Mouse (Mus musculus) hindbrain, embryonic 11.5 days (tissue): ENCODE results near the gene Car14. TPM values are rescaled to one million over a fixed set of nuclear protein-coding genes. Genes with fewer than 3 reads are reported as not detected.

Experiments
- ATAC-seq: fragments of 200-750 bp; cut with Nextera tagmentation; 2 replicates; pipeline ENCODE4 v1.8.0; 2017; ENCODE audit warnings: mild to moderate bottlenecking, moderate TSS enrichment, moderate library complexity; ENCODE audit not compliant: low FRiP score
- DNase-seq: peaks from one replicate; pipeline ENCODE4 v3.0.0-alpha.2; 2015; ENCODE audit warnings: low spot score
- H3K27ac ChIP-seq: fragments of 300-500 bp; sonication (generic); 2 replicates; pipeline ENCODE4 v1.5.1; 2014; ENCODE audit warnings: mild to moderate bottlenecking, low read depth, low read length
- H3K27me3 ChIP-seq: fragments of 300-500 bp; sonication (generic); 2 replicates; pipeline ENCODE4 v1.6.1; 2014; ENCODE audit warnings: mild to moderate bottlenecking, low read length, moderate library complexity, mixed read lengths; ENCODE audit not compliant: control insufficient read depth, insufficient read depth
- H3K36me3 ChIP-seq: fragments of 300-500 bp; sonication (generic); 2 replicates; pipeline ENCODE4 v1.6.1; 2014; ENCODE audit warnings: mild to moderate bottlenecking, low read length, moderate library complexity, mixed read lengths; ENCODE audit not compliant: control insufficient read depth, insufficient read depth
- H3K4me1 ChIP-seq: fragments of 300-500 bp; sonication (generic); replicated peaks from 2 replicates; pipeline ENCODE4 v1.6.1; 2014; ENCODE audit warnings: low read length, mixed read lengths; ENCODE audit not compliant: control insufficient read depth, insufficient read depth
- H3K4me2 ChIP-seq: fragments of 300-500 bp; sonication (generic); replicated peaks from 2 replicates; pipeline ENCODE4 v1.6.1; 2014; ENCODE audit warnings: mild to moderate bottlenecking, low read depth, low read length
- H3K4me3 ChIP-seq: fragments of 300-500 bp; sonication (generic); 2 replicates; pipeline ENCODE4 v1.5.1; 2014; ENCODE audit warnings: low read depth, low read length
- H3K9ac ChIP-seq: fragments of 300-500 bp; sonication (generic); 2 replicates; pipeline ENCODE4 v1.6.1; 2014; ENCODE audit warnings: low read depth, low read length
- H3K9me3 ChIP-seq: fragments of 300-500 bp; sonication (generic); 2 replicates; pipeline ENCODE4 v1.6.1; 2016; ENCODE audit warnings: low read length; ENCODE audit not compliant: control insufficient read depth
- WGBS: fragments of 180-500 bp; shearing (Covaris S2); extraction: QIAGEN DNeasy Blood & Tissue Kit; methylation state at CpG from one replicate; pipeline ENCODE4 v1.1.7; 2014; 5-methylcytosine and 5-hydroxymethylcytosine counted together
- polyA plus RNA-seq: library from polyadenylated mRNA; unstranded; fragments of >200 nt; fragmentation: Nextera tagmentation; extraction: Ambion mirVana; gene quantifications from 2 replicates; pipeline ENCODE4 v1.2.1, GENCODE M21; 2014

The Car14 gene
- polyA plus RNA-seq, 1 experiment from 2014 or later = 27.8 TPM

- no peaks in the 10 kb centered on the region for H3K27me3 ChIP-seq
- no peak overlapping the region for H3K9ac ChIP-seq
- DNase-seq (no peak), ATAC-seq (0 out of 2 replicates have a peak, but pooled peaks have one; percentile 12)
- no peak overlapping the region for H3K4me2 ChIP-seq
- H3K36me3 ChIP-seq = peaks cover 25% of the 10 kb centered on the region
- H3K4me1 ChIP-seq = no peaks in the 10 kb centered on the region
- WGBS = 91% methylated on average over 6 of the region's 6 CpGs
- no peak overlapping the region for H3K27ac ChIP-seq
- H3K9me3 ChIP-seq = no peaks in the 10 kb centered on the region
- no peak overlapping the region for H3K4me3 ChIP-seq
Measured at GRCm38 (mm10) chr3:95942749-95943148, 38.3 kb upstream of the Car14 start.

DNA sequence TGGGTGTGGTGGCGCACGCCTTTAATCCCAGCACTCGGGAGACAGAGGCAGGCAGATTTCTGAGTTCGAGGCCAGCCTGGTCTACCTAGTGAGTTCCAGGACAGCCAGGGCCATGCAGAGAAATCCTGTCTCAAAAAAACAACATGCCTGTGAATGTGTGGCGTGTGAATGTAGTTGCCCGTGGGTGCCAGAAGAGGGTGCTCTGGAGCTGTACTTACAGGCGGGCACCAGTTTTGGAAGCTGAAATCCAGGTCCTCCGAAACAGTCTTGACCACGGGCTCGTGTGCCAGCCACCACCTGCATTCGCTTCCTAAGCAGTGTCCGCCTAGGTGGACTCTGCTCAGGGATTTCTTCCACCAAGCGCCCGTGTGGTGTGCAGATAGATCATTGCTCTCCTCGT is 34.3 kb upstream of the Car14 start:
- peak; percentile 44 for DNase-seq
- peaks cover 39% of the 10 kb centered on the region for H3K36me3 ChIP-seq

DNA sequence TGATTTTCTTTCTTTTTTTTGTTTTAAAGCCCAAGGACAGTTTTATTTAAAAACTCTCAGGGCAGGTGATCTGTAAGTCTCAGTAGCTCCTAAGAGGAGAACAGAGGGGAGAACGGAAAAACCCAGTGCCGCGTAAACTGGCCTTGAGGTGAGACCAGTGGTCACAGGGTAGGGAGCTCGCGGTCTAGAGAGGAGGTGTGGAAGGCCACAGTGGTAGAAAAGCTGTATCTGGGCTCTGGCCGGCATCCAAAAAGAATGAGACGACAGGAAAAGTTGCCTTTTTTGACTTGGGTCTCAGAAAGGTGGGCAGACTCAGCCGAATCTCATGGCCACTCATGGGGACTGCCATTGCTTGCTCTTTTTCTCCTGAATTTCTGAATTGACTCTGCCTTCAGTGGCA is 33.7 kb upstream of the Car14 start:
- no peaks in the 10 kb centered on the region for H3K9me3 ChIP-seq
- H3K36me3 ChIP-seq = peaks cover 39% of the 10 kb centered on the region
- H3K27me3 ChIP-seq = no peaks in the 10 kb centered on the region
- no peaks in the 10 kb centered on the region for H3K4me1 ChIP-seq
- H3K4me3 ChIP-seq = no peak overlapping the region
- H3K27ac ChIP-seq = no peak overlapping the region
- no peak overlapping the region for H3K4me2 ChIP-seq
- no peak for ATAC-seq
- over 99% methylated on average over 8 of the region's 8 CpGs for WGBS
- H3K9ac ChIP-seq = no peak overlapping the region
- DNase-seq = no peak

More for the DNA sequence above, 34.3 kb upstream of the Car14 start:
- no peak overlapping the region for H3K27ac ChIP-seq
- H3K9me3 ChIP-seq = no peaks in the 10 kb centered on the region
- H3K27me3 ChIP-seq = no peaks in the 10 kb centered on the region
- 94% methylated on average over 15 of the region's 15 CpGs for WGBS
- no peak overlapping the region for H3K4me2 ChIP-seq
- H3K9ac ChIP-seq = no peak overlapping the region
- no peak overlapping the region for H3K4me3 ChIP-seq
- ATAC-seq = no peak
- H3K4me1 ChIP-seq = no peaks in the 10 kb centered on the region

DNA sequence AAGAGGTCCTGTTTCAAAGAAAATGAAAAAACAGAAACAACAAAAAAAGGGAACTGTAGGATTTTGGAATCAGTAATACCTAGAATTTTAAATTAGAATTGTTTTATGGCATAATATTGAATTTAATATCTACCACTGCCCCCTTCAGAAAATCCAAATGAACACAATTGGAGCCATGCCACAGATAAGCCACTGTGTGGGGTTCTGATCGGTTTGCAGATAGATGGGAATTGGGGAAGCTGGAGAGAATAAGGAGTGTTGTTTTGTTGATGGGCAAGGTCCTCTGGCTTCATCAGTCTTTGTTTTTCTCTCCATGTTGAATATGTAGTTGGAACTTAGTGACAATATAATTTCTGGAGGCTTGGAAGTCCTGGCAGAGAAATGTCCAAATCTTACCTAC is 30.0 kb upstream of the Car14 start:
- WGBS = 92% methylated on average over 1 of the region's 1 CpGs
- H3K9ac ChIP-seq = no peak overlapping the region
- H3K27me3 ChIP-seq = no peaks in the 10 kb centered on the region
- H3K4me2 ChIP-seq = no peak overlapping the region
- ATAC-seq (no peak), DNase-seq (no peak)
- H3K9me3 ChIP-seq = no peaks in the 10 kb centered on the region
- H3K4me3 ChIP-seq = no peak overlapping the region
- no peak overlapping the region for H3K27ac ChIP-seq
- peaks cover 27% of the 10 kb centered on the region for H3K36me3 ChIP-seq
- no peaks in the 10 kb centered on the region for H3K4me1 ChIP-seq

GRCm38 (mm10) chr3:95933111-95933750 is 28.7 kb upstream of the Car14 start:
- WGBS = 96% methylated on average over 7 of the region's 7 CpGs
- no peak overlapping the region for H3K27ac ChIP-seq
- H3K4me1 ChIP-seq = no peaks in the 10 kb centered on the region
- H3K4me3 ChIP-seq = no peak overlapping the region
- H3K4me2 ChIP-seq = no peak overlapping the region
- no peaks in the 10 kb centered on the region for H3K27me3 ChIP-seq
- no peak overlapping the region for H3K9ac ChIP-seq
- peaks cover 18% of the 10 kb centered on the region for H3K36me3 ChIP-seq
- DNase-seq = no peak
- ATAC-seq = no peak
- H3K9me3 ChIP-seq = no peaks in the 10 kb centered on the region

- 91% methylated on average over 7 of the region's 7 CpGs for WGBS
- ATAC-seq = no peak
- H3K36me3 ChIP-seq = peaks cover 12% of the 10 kb centered on the region
- H3K4me3 ChIP-seq = no peak overlapping the region
- no peaks in the 10 kb centered on the region for H3K27me3 ChIP-seq
- H3K27ac ChIP-seq = no peak overlapping the region
- H3K9me3 ChIP-seq = no peaks in the 10 kb centered on the region
- H3K4me1 ChIP-seq = no peaks in the 10 kb centered on the region
- H3K9ac ChIP-seq = no peak overlapping the region
- no peak for DNase-seq
- H3K4me2 ChIP-seq = no peak overlapping the region
Measured at GRCm38 (mm10) chr3:95932566-95932965, 28.1 kb upstream of the Car14 start.

- Histone ChIP-seq H3K9me3 (no peaks in the 10 kb centered on the region), H3K36me3 (peaks cover 8% of the 10 kb centered on the region), H3K4me1 (no peaks in the 10 kb centered on the region), H3K27ac (no peak overlapping the region), H3K4me3 (no peak overlapping the region), H3K4me2 (no peak overlapping the region), H3K9ac (no peak overlapping the region), H3K27me3 (no peaks in the 10 kb centered on the region)
- WGBS = 72% methylated on average over 1 of the region's 1 CpGs
- no peak for ATAC-seq
- no peak for DNase-seq
Measured at GRCm38 (mm10) chr3:95932157-95932556, 27.7 kb upstream of the Car14 start.

- WGBS = 88% methylated on average over 1 of the region's 1 CpGs
Measured at GRCm38 (mm10) chr3:95931471-95931870, 27.0 kb upstream of the Car14 start.

GRCm38 (mm10) chr3:95930471-95930789 is 25.9 kb upstream of the Car14 start:
- Histone ChIP-seq H3K4me1 (no peaks in the 10 kb centered on the region), H3K9ac (peak overlapping the region; percentile 98), H3K36me3 (peaks cover 6% of the 10 kb centered on the region), H3K27me3 (no peaks in the 10 kb centered on the region), H3K9me3 (no peaks in the 10 kb centered on the region), H3K4me2 (peak overlapping the region; percentile 60), H3K27ac (no peak overlapping the region), H3K4me3 (peak overlapping the region; percentile 89)
- DNase-seq (no peak), ATAC-seq (no peak)
- 8% methylated on average over 5 of the region's 5 CpGs for WGBS

More at GRCm38 (mm10) chr3:95931471-95931870, 27.0 kb upstream of the Car14 start:
- H3K4me3 ChIP-seq = no peak overlapping the region
- no peak overlapping the region for H3K9ac ChIP-seq
- H3K4me1 ChIP-seq = no peaks in the 10 kb centered on the region
- H3K36me3 ChIP-seq = peaks cover 6% of the 10 kb centered on the region
- H3K27ac ChIP-seq = no peak overlapping the region
- no peaks in the 10 kb centered on the region for H3K9me3 ChIP-seq
- DNase-seq (no peak), ATAC-seq (no peak)
- H3K4me2 ChIP-seq = no peak overlapping the region
- H3K27me3 ChIP-seq = no peaks in the 10 kb centered on the region
